Mouse (Mus musculus): ENCODE data around the gene Rab13. TPM values are rescaled to one million over a fixed set of nuclear protein-coding genes. Genes with fewer than 3 reads are reported as not detected.

The Rab13 gene
- polyA plus RNA-seq, 1 experiment = 1.4 TPM

- no peaks in the 10 kb centered on the region for H3K27me3 ChIP-seq (ENCODE audit: control insufficient read depth, insufficient read depth, low read length)
- peaks cover 39% of the 10 kb centered on the region for H3K36me3 ChIP-seq (ENCODE audit: control insufficient read depth, insufficient read depth, low read length)
- no peak for TF ChIP-seq CTCF (IDR thresholded peaks at IDR 0.05; ENCODE audit: borderline replicate concordance, control insufficient read depth, extremely low read depth, insufficient read depth, low read length, poor library complexity)
- 97% methylated on average over 16 of the region's 16 CpGs for WGBS
- H3K4me1 ChIP-seq (replicated peaks; ENCODE audit: control insufficient read depth, insufficient read depth, low read length) = peaks cover 12% of the 10 kb centered on the region
- no peak for DNase-seq
- H3K4me3 ChIP-seq (ENCODE audit: control insufficient read depth, insufficient read depth, low read length) = no peak overlapping the region
- no peak overlapping the region for H3K27ac ChIP-seq (ENCODE audit: control insufficient read depth, insufficient read depth, low read length)
Observed at GRCm38 (mm10) chr3:90268971-90269370, 55.5 kb downstream of the Rab13 start.

- 98% methylated on average over 8 of the region's 8 CpGs for WGBS
Observed at GRCm38 (mm10) chr3:90270784-90271183, 57.3 kb downstream of the Rab13 start.

DNA sequence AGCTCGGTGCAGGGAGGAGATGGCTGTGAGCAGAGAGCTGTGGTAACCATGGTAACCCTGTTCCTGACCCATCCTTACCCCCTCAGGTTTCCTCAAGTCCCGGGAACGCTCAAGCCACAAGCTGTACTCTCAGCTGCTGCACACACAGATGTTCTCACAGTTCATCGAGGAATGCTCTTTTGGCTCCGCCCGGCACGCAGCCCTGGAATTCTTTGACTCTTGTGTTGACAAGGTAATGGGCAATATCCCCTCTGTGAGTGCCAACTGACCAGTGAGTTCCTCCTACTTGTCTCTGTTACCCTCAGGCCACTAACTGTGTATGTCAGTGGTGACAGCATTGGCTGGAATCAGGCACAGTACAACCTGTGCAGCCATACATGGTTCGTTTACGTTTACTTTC is 58.7 kb downstream of the Rab13 start:
- Histone ChIP-seq H3K36me3 (ENCODE audit: control insufficient read depth, insufficient read depth, low read length) (peaks cover 71% of the 10 kb centered on the region), H3K4me1 (replicated peaks; ENCODE audit: control insufficient read depth, insufficient read depth, low read length) (peaks cover 9% of the 10 kb centered on the region), H3K27ac (ENCODE audit: control insufficient read depth, insufficient read depth, low read length) (no peak overlapping the region), H3K4me3 (ENCODE audit: control insufficient read depth, insufficient read depth, low read length) (no peak overlapping the region), H3K27me3 (ENCODE audit: control insufficient read depth, insufficient read depth, low read length) (no peaks in the 10 kb centered on the region)
- 94% methylated on average over 9 of the region's 9 CpGs for WGBS
- TF ChIP-seq POLR2A (IDR thresholded peaks at IDR 0.05; ENCODE audit: control insufficient read depth, extremely low read depth, insufficient read depth, low read length, poor library complexity) (no peak), CTCF (IDR thresholded peaks at IDR 0.05; ENCODE audit: borderline replicate concordance, control insufficient read depth, extremely low read depth, insufficient read depth, low read length, poor library complexity) (no peak)
- DNase-seq = no peak

More at GRCm38 (mm10) chr3:90270784-90271183, 57.3 kb downstream of the Rab13 start:
- no peak for DNase-seq
- TF ChIP-seq POLR2A (IDR thresholded peaks at IDR 0.05; ENCODE audit: control insufficient read depth, extremely low read depth, insufficient read depth, low read length, poor library complexity) (no peak), CTCF (IDR thresholded peaks at IDR 0.05; ENCODE audit: borderline replicate concordance, control insufficient read depth, extremely low read depth, insufficient read depth, low read length, poor library complexity) (no peak)
- no peak overlapping the region for H3K4me3 ChIP-seq (ENCODE audit: control insufficient read depth, insufficient read depth, low read length)
- no peaks in the 10 kb centered on the region for H3K27me3 ChIP-seq (ENCODE audit: control insufficient read depth, insufficient read depth, low read length)
- H3K36me3 ChIP-seq (ENCODE audit: control insufficient read depth, insufficient read depth, low read length) = peaks cover 57% of the 10 kb centered on the region
- H3K27ac ChIP-seq (ENCODE audit: control insufficient read depth, insufficient read depth, low read length) = no peak overlapping the region
- peaks cover 10% of the 10 kb centered on the region for H3K4me1 ChIP-seq (replicated peaks; ENCODE audit: control insufficient read depth, insufficient read depth, low read length)

GRCm38 (mm10) chr3:90273855-90274254 is 60.4 kb downstream of the Rab13 start:
- H3K4me1 ChIP-seq (replicated peaks; ENCODE audit: control insufficient read depth, insufficient read depth, low read length) = no peaks in the 10 kb centered on the region
- no peak overlapping the region for H3K27ac ChIP-seq (ENCODE audit: control insufficient read depth, insufficient read depth, low read length)
- H3K27me3 ChIP-seq (ENCODE audit: control insufficient read depth, insufficient read depth, low read length) = no peaks in the 10 kb centered on the region
- 97% methylated on average over 22 of the region's 22 CpGs for WGBS
- TF ChIP-seq CTCF (IDR thresholded peaks at IDR 0.05; ENCODE audit: borderline replicate concordance, control insufficient read depth, extremely low read depth, insufficient read depth, low read length, poor library complexity) (no peak), POLR2A (IDR thresholded peaks at IDR 0.05; ENCODE audit: control insufficient read depth, extremely low read depth, insufficient read depth, low read length, poor library complexity) (no peak)
- H3K36me3 ChIP-seq (ENCODE audit: control insufficient read depth, insufficient read depth, low read length) = peaks cover 87% of the 10 kb centered on the region
- no peak for DNase-seq
- no peak overlapping the region for H3K4me3 ChIP-seq (ENCODE audit: control insufficient read depth, insufficient read depth, low read length)

GRCm38 (mm10) chr3:90275286-90275685 is 61.8 kb downstream of the Rab13 start:
- Histone ChIP-seq H3K36me3 (ENCODE audit: control insufficient read depth, insufficient read depth, low read length) (peaks cover 99% of the 10 kb centered on the region), H3K27ac (ENCODE audit: control insufficient read depth, insufficient read depth, low read length) (no peak overlapping the region), H3K27me3 (ENCODE audit: control insufficient read depth, insufficient read depth, low read length) (no peaks in the 10 kb centered on the region), H3K4me1 (replicated peaks; ENCODE audit: control insufficient read depth, insufficient read depth, low read length) (no peaks in the 10 kb centered on the region), H3K4me3 (ENCODE audit: control insufficient read depth, insufficient read depth, low read length) (no peak overlapping the region)
- WGBS = 96% methylated on average over 11 of the region's 11 CpGs
- TF ChIP-seq POLR2A (IDR thresholded peaks at IDR 0.05; ENCODE audit: control insufficient read depth, extremely low read depth, insufficient read depth, low read length, poor library complexity) = no peak
- no peak for TF ChIP-seq CTCF (IDR thresholded peaks at IDR 0.05; ENCODE audit: borderline replicate concordance, control insufficient read depth, extremely low read depth, insufficient read depth, low read length, poor library complexity)
- DNase-seq = no peak

Other genes starting within 250 kb of the Rab13 start
- 53.9 and 61.4 TPM in 2 replicates for gene Hax1, start 214.9 kb upstream of the Rab13 start, polyA plus RNA-seq (2012; rRNA removed)
- 45.9 and 59.7 TPM in 2 replicates for gene 4933434E20Rik, start 162.1 kb upstream of the Rab13 start, polyA plus RNA-seq (2012; rRNA removed)
- gene Ubap2l, start 161.1 kb upstream of the Rab13 start, polyA plus RNA-seq (2012; rRNA removed) = 199 and 208 TPM in 2 replicates
- 252 and 262 TPM in 2 replicates for gene Tpm3, start 141.0 kb upstream of the Rab13 start, polyA plus RNA-seq (2012; rRNA removed)
- 1.5 and 1.6 TPM in 2 replicates for gene Nup210l, start 109.6 kb upstream of the Rab13 start, polyA plus RNA-seq (2012; rRNA removed)
- 1,542 and 2,177 TPM in 2 replicates for gene Rps27, start within 50 bp of the Rab13 start, polyA plus RNA-seq (2012; rRNA removed)
- gene Jtb, start 17.9 kb downstream of the Rab13 start, polyA plus RNA-seq (2012; rRNA removed) = 84.4 and 91.7 TPM in 2 replicates
- 0.94 and 1.3 TPM in 2 replicates for gene Creb3l4, start 29.8 kb downstream of the Rab13 start, polyA plus RNA-seq (2012; rRNA removed)
- 68.5 and 69.2 TPM in 2 replicates for gene Slc39a1, start 34.5 kb downstream of the Rab13 start, polyA plus RNA-seq (2012; rRNA removed)
- 151 and 161 TPM in 2 replicates for gene Crtc2, start 40.5 kb downstream of the Rab13 start, polyA plus RNA-seq (2012; rRNA removed)
- 163 and 182 TPM in 2 replicates for gene Dennd4b, start 51.5 kb downstream of the Rab13 start, polyA plus RNA-seq (2012; rRNA removed)
- gene Gatad2b, start 79.5 kb downstream of the Rab13 start, polyA plus RNA-seq (2012; rRNA removed) = 69.8 and 77.6 TPM in 2 replicates
- 15.0 and 21.2 TPM in 2 replicates for gene Slc27a3, start 176.2 kb downstream of the Rab13 start, polyA plus RNA-seq (2012; rRNA removed)
- 46.2 and 47.4 TPM in 2 replicates for gene Ints3, start 219.9 kb downstream of the Rab13 start, polyA plus RNA-seq (2012; rRNA removed)